Mouse (Mus musculus): ENCODE measurements around the gene Arfgap3. TPM values are rescaled to one million over a fixed set of nuclear protein-coding genes. Genes with fewer than 3 reads are reported as not detected.

Gene Arfgap3
- polyA plus RNA-seq, 2 experiments: 51.4 to 54.8 TPM

DNA sequence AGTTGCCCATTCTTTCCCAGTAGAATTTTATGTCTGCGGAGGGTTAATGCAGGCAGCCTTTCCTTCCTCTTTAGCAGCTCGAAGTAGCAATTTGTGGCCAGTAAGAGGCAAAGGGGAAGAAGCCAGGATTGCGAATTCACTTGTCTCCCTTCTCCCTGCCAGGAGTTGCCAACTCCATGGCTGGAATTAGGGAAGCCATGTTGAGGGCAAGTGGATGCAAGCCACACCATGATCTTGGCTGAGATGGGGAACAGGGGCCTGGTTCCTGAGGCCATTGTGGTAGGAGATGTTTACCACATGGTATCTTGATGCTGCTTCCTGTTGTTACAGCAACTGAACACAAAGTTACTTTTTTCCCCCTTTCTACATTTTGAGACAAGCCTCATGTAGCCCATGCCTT lies 55.1 kb downstream of the Arfgap3 start:
- no peak overlapping the region for H3K9ac ChIP-seq (ENCODE audit: low read depth, low read length, severe bottlenecking)
- no peaks in the 10 kb centered on the region for H3K27me3 ChIP-seq (ENCODE audit: control insufficient read depth, insufficient read depth, low read length)
- WGBS: 78% methylated on average over 3 of the region's 3 CpGs
- DNase-seq (ENCODE audit: low spot score): no peak
- no peak overlapping the region; the same call in 1 of the 2 replicates for H3K27ac ChIP-seq (replicated peaks; ENCODE audit: low read depth, low read length)
- no peak for TF ChIP-seq POLR2A (IDR thresholded peaks at IDR 0.05; ENCODE audit: borderline replicate concordance, extremely low read depth, insufficient read depth, insufficient read length)
- peaks cover 20% of the 10 kb centered on the region for H3K36me3 ChIP-seq (ENCODE audit: control insufficient read depth, insufficient read depth, low read length)
- H3K4me1 ChIP-seq (ENCODE audit: control insufficient read depth, insufficient read depth, low read length): peaks cover 17% of the 10 kb centered on the region
- no peak overlapping the region for H3K4me2 ChIP-seq (replicated peaks; ENCODE audit: low read depth, low read length, severe bottlenecking)
- no peaks in the 10 kb centered on the region for H3K9me3 ChIP-seq (ENCODE audit: control insufficient read depth, low read length)
- H3K4me3 ChIP-seq (replicated peaks; ENCODE audit: low read length): no peak overlapping the region
- no peak for ATAC-seq (ENCODE audit: low FRiP score, low read depth)

- Histone ChIP-seq H3K4me3 (replicated peaks; ENCODE audit: low read length) (no peak overlapping the region), H3K4me1 (ENCODE audit: control insufficient read depth, insufficient read depth, low read length) (peaks cover 17% of the 10 kb centered on the region), H3K27ac (replicated peaks; ENCODE audit: low read depth, low read length) (no peak overlapping the region; the same call in 1 of the 2 replicates), H3K27me3 (ENCODE audit: control insufficient read depth, insufficient read depth, low read length) (no peaks in the 10 kb centered on the region), H3K36me3 (ENCODE audit: control insufficient read depth, insufficient read depth, low read length) (peaks cover 11% of the 10 kb centered on the region; the same call in 1 of the 2 replicates), H3K4me2 (replicated peaks; ENCODE audit: low read depth, low read length, severe bottlenecking) (no peak overlapping the region), H3K9ac (ENCODE audit: low read depth, low read length, severe bottlenecking) (no peak overlapping the region), H3K9me3 (ENCODE audit: control insufficient read depth, low read length) (no peaks in the 10 kb centered on the region)
- no peak for TF ChIP-seq POLR2A (IDR thresholded peaks at IDR 0.05; ENCODE audit: borderline replicate concordance, extremely low read depth, insufficient read depth, insufficient read length)
- 62% methylated on average over 8 of the region's 8 CpGs for WGBS
- peak; percentile 40; the same call in 1 of the 2 replicates for ATAC-seq (ENCODE audit: low FRiP score, low read depth)
- DNase-seq (ENCODE audit: low spot score): peak; percentile 67
These were observed 56.1 kb downstream of the Arfgap3 start for GRCm38 (mm10) chr15:83293706-83294645.

GRCm38 (mm10) chr15:83293144-83293543 lies 56.9 kb downstream of the Arfgap3 start:
- H3K4me3 ChIP-seq (replicated peaks; ENCODE audit: low read length): no peak overlapping the region
- H3K27ac ChIP-seq (replicated peaks; ENCODE audit: low read depth, low read length): no peak overlapping the region
- DNase-seq (ENCODE audit: low spot score): no peak
- H3K4me1 ChIP-seq (ENCODE audit: control insufficient read depth, insufficient read depth, low read length): peaks cover 17% of the 10 kb centered on the region
- H3K4me2 ChIP-seq (replicated peaks; ENCODE audit: low read depth, low read length, severe bottlenecking): no peak overlapping the region
- TF ChIP-seq POLR2A (IDR thresholded peaks at IDR 0.05; ENCODE audit: borderline replicate concordance, extremely low read depth, insufficient read depth, insufficient read length): no peak
- H3K27me3 ChIP-seq (ENCODE audit: control insufficient read depth, insufficient read depth, low read length): no peaks in the 10 kb centered on the region
- ATAC-seq (ENCODE audit: low FRiP score, low read depth): no peak
- no peak overlapping the region for H3K9ac ChIP-seq (ENCODE audit: low read depth, low read length, severe bottlenecking)
- peaks cover 5% of the 10 kb centered on the region; the same call in 1 of the 2 replicates for H3K36me3 ChIP-seq (ENCODE audit: control insufficient read depth, insufficient read depth, low read length)
- H3K9me3 ChIP-seq (ENCODE audit: control insufficient read depth, low read length): no peaks in the 10 kb centered on the region
- WGBS: 71% methylated on average over 6 of the region's 6 CpGs

GRCm38 (mm10) chr15:83292261-83293056 lies 57.6 kb downstream of the Arfgap3 start:
- no peak for TF ChIP-seq POLR2A (IDR thresholded peaks at IDR 0.05; ENCODE audit: borderline replicate concordance, extremely low read depth, insufficient read depth, insufficient read length)
- ATAC-seq (ENCODE audit: low FRiP score, low read depth) (no peak), DNase-seq (ENCODE audit: low spot score) (no peak)
- Histone ChIP-seq H3K36me3 (ENCODE audit: control insufficient read depth, insufficient read depth, low read length) (no peaks in the 10 kb centered on the region), H3K9ac (ENCODE audit: low read depth, low read length, severe bottlenecking) (no peak overlapping the region), H3K27ac (replicated peaks; ENCODE audit: low read depth, low read length) (no peak overlapping the region), H3K4me1 (ENCODE audit: control insufficient read depth, insufficient read depth, low read length) (peaks cover 17% of the 10 kb centered on the region), H3K27me3 (ENCODE audit: control insufficient read depth, insufficient read depth, low read length) (no peaks in the 10 kb centered on the region), H3K4me2 (replicated peaks; ENCODE audit: low read depth, low read length, severe bottlenecking) (no peak overlapping the region), H3K4me3 (replicated peaks; ENCODE audit: low read length) (no peak overlapping the region), H3K9me3 (ENCODE audit: control insufficient read depth, low read length) (no peaks in the 10 kb centered on the region)
- 79% methylated on average over 13 of the region's 13 CpGs for WGBS

DNA sequence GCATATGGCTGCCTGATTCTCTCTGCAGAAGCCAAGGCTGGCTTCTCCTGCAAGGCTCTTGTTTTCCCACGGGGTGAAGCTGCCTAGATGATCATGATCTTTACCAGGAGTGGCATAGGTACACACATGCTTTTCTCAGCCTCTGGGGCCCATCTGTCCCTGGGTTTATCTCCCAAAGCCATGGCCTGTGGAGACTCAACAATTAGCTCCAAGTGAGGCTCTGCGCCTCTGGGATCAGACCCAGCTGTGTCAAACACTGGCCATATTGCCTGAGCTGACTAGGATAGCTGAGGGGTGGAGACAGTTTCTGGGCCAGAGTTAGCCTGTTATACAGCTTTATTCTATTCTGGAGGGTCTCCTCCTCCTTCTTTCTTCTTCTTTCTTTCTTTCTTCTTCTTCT lies 59.1 kb downstream of the Arfgap3 start:
- no peak overlapping the region for H3K4me2 ChIP-seq (replicated peaks; ENCODE audit: low read depth, low read length, severe bottlenecking)
- peaks cover 12% of the 10 kb centered on the region for H3K4me1 ChIP-seq (ENCODE audit: control insufficient read depth, insufficient read depth, low read length)
- DNase-seq (ENCODE audit: low spot score) (no peak), ATAC-seq (ENCODE audit: low FRiP score, low read depth) (no peak)
- H3K36me3 ChIP-seq (ENCODE audit: control insufficient read depth, insufficient read depth, low read length): no peaks in the 10 kb centered on the region
- TF ChIP-seq POLR2A (IDR thresholded peaks at IDR 0.05; ENCODE audit: borderline replicate concordance, extremely low read depth, insufficient read depth, insufficient read length): no peak
- H3K9ac ChIP-seq (ENCODE audit: low read depth, low read length, severe bottlenecking): no peak overlapping the region
- no peak overlapping the region for H3K27ac ChIP-seq (replicated peaks; ENCODE audit: low read depth, low read length)
- H3K9me3 ChIP-seq (ENCODE audit: control insufficient read depth, low read length): no peaks in the 10 kb centered on the region
- H3K27me3 ChIP-seq (ENCODE audit: control insufficient read depth, insufficient read depth, low read length): no peaks in the 10 kb centered on the region
- 81% methylated on average over 2 of the region's 2 CpGs for WGBS
- no peak overlapping the region for H3K4me3 ChIP-seq (replicated peaks; ENCODE audit: low read length)

Measured in limb, embryonic 14.5 days (tissue).